Mouse (Mus musculus): ENCODE measurements around the gene Nme4.
A peak's percentile ranks its signal among the peaks of the same experiment; 100 is the strongest.
"Not testable (repeated sequence)": the region's sequence is repeated elsewhere in the genome, so short reads cannot be mapped to it uniquely, and the experiment has no call there.

The Nme4 gene

GRCm38 (mm10) chr17:26114061-26114460 is 18.7 kb upstream of the Nme4 start:
- DNase-seq (ENCODE audit: low spot score) = no peak

- peak; percentile 48 for DNase-seq (ENCODE audit: low spot score)
Observed at GRCm38 (mm10) chr17:26113181-26113948, 18.0 kb upstream of the Nme4 start, which contains the start of gene Tmem8. Tmem8 (plus strand) TSS chr17:26113299.

- no peak for DNase-seq (ENCODE audit: low spot score)
Observed at GRCm38 (mm10) chr17:26112751-26113150, 17.3 kb upstream of the Nme4 start.

GRCm38 (mm10) chr17:26111722-26112121 is 16.3 kb upstream of the Nme4 start:
- no peak for DNase-seq (ENCODE audit: low spot score)

- DNase-seq (ENCODE audit: low spot score) = no peak
Observed at GRCm38 (mm10) chr17:26111024-26111423, 15.6 kb upstream of the Nme4 start.

- no peak for DNase-seq (ENCODE audit: low spot score)
Observed at GRCm38 (mm10) chr17:26110156-26110555, 14.8 kb upstream of the Nme4 start.

GRCm38 (mm10) chr17:26105619-26106018 is 10.2 kb upstream of the Nme4 start:
- DNase-seq (ENCODE audit: low spot score) = no peak

- DNase-seq (ENCODE audit: low spot score) = no peak
Observed at GRCm38 (mm10) chr17:26101478-26101877, 6.1 kb upstream of the Nme4 start.

GRCm38 (mm10) chr17:26100166-26100565 is 4.8 kb upstream of the Nme4 start:
- DNase-seq (ENCODE audit: low spot score) = no peak

- not testable (repeated sequence) for DNase-seq (ENCODE audit: low spot score)
Observed at GRCm38 (mm10) chr17:26099316-26099715, 3.9 kb upstream of the Nme4 start.

- no peak for DNase-seq (ENCODE audit: low spot score)
Observed at GRCm38 (mm10) chr17:26098461-26098860, 3.1 kb upstream of the Nme4 start.

GRCm38 (mm10) chr17:26094531-26095110 is 781 bp downstream of the Nme4 start:
- DNase-seq (ENCODE audit: low spot score) = no peak

GRCm38 (mm10) chr17:26089905-26090632 is 5.3 kb downstream of the Nme4 start, which contains the start of gene Decr2:
Decr2 (minus strand) TSS chr17:26090337.
- DNase-seq (ENCODE audit: low spot score) = peak; percentile 84

GRCm38 (mm10) chr17:26087059-26087564 is 8.3 kb downstream of the Nme4 start:
- DNase-seq (ENCODE audit: low spot score) = no peak

GRCm38 (mm10) chr17:26080867-26081266 is 14.5 kb downstream of the Nme4 start:
- no peak for DNase-seq (ENCODE audit: low spot score)

GRCm38 (mm10) chr17:26078851-26079250 is 16.6 kb downstream of the Nme4 start:
- DNase-seq (ENCODE audit: low spot score) = no peak

GRCm38 (mm10) chr17:26075246-26075645 is 20.2 kb downstream of the Nme4 start:
- no peak for DNase-seq (ENCODE audit: low spot score)

GRCm38 (mm10) chr17:26070136-26070535 is 25.3 kb downstream of the Nme4 start:
- no peak for DNase-seq (ENCODE audit: low spot score)

GRCm38 (mm10) chr17:26068831-26069739 is 26.3 kb downstream of the Nme4 start, which contains the start of gene Rab11fip3:
Rab11fip3 (minus strand) TSS chr17:26069555.
- peak; percentile 69 for DNase-seq (ENCODE audit: low spot score)

- DNase-seq (ENCODE audit: low spot score) = peak; percentile 6
Observed at GRCm38 (mm10) chr17:26068024-26068830, 27.2 kb downstream of the Nme4 start.
